Mouse (Mus musculus) MN1 (cell line): ENCODE measurements around the gene Cachd1.

ENCODE experiments used
- DNase-seq: peaks from one replicate; pipeline ENCODE4 v3.0.0-alpha.2; 2016; ENCODE audit warnings: low spot score

Gene Cachd1

GRCm38 (mm10) chr4:100776043-100776870 is at the start of gene Cachd1:
TSS of gene Cachd1 (plus strand) at chr4:100776675.
- DNase-seq, result no peak

- DNase-seq, result no peak
Measured at GRCm38 (mm10) chr4:100728896-100729479, 47.5 kb upstream of the Cachd1 start.

GRCm38 (mm10) chr4:100735098-100735935 is 41.2 kb upstream of the Cachd1 start:
- DNase-seq, result no peak

- DNase-seq, result no peak
Measured at GRCm38 (mm10) chr4:100735936-100736349, 40.5 kb upstream of the Cachd1 start.

- DNase-seq, result no peak
Measured at GRCm38 (mm10) chr4:100743615-100744014, 32.9 kb upstream of the Cachd1 start.

- DNase-seq, result no peak
Measured at GRCm38 (mm10) chr4:100752278-100752677, 24.2 kb upstream of the Cachd1 start.

- no peak for DNase-seq
Measured at GRCm38 (mm10) chr4:100755632-100756031, 20.8 kb upstream of the Cachd1 start.

GRCm38 (mm10) chr4:100756499-100756898 is 20.0 kb upstream of the Cachd1 start:
- no peak for DNase-seq

GRCm38 (mm10) chr4:100758265-100758898 is 18.1 kb upstream of the Cachd1 start:
- no peak for DNase-seq

GRCm38 (mm10) chr4:100759603-100760002 is 16.9 kb upstream of the Cachd1 start:
- DNase-seq, result no peak

GRCm38 (mm10) chr4:100760416-100760815 is 16.1 kb upstream of the Cachd1 start:
- no peak for DNase-seq

- no peak for DNase-seq
Measured at GRCm38 (mm10) chr4:100768606-100769005, 7.9 kb upstream of the Cachd1 start.

- DNase-seq, result no peak
Measured at GRCm38 (mm10) chr4:100776871-100777375, 448 bp downstream of the Cachd1 start.

- DNase-seq, result no peak
Measured at GRCm38 (mm10) chr4:100777376-100778041, 1.0 kb downstream of the Cachd1 start.

GRCm38 (mm10) chr4:100778082-100778481 is 1.6 kb downstream of the Cachd1 start:
- no peak for DNase-seq

GRCm38 (mm10) chr4:100779023-100779422 is 2.5 kb downstream of the Cachd1 start:
- DNase-seq, result no peak

- DNase-seq, result no peak
Measured at GRCm38 (mm10) chr4:100779695-100780094, 3.2 kb downstream of the Cachd1 start.

GRCm38 (mm10) chr4:100780911-100781310 is 4.4 kb downstream of the Cachd1 start:
- DNase-seq, result no peak

GRCm38 (mm10) chr4:100782348-100782747 is 5.9 kb downstream of the Cachd1 start:
- DNase-seq, result no peak

- DNase-seq, result no peak
Measured at GRCm38 (mm10) chr4:100782891-100783290, 6.4 kb downstream of the Cachd1 start.

GRCm38 (mm10) chr4:100787201-100787600 is 10.7 kb downstream of the Cachd1 start:
- DNase-seq, result no peak
